Mouse (Mus musculus): ENCODE data around the gene Ifit1. TPM values are rescaled to one million over a fixed set of nuclear protein-coding genes. Genes with fewer than 3 reads are reported as not detected.
"Not testable (repeated sequence)": the region's sequence is repeated elsewhere in the genome, so short reads cannot be mapped to it uniquely, and the experiment has no call there.

Gene Ifit1
- polyA plus RNA-seq, 1 experiment from 2014 or later, result 0.18 TPM

DNA sequence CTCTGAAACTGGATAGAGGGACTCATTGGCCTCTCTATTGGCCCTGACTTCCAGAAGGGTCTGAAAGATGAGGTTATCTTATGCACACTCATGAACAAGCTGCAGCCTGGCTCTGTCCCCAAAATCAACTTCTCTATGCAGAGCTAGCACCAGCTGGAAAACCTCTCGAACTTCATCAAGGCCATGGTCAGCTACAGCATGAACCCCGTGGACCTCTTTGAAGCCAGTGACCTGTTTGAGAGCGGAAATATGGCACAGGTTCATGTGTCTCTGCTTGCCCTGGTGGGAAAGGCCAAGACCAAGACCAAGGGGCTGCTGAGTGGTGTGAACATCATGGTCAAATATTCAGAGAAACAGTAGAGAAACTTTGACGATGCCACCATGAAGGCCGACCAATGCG, 16.9 kb upstream of the Ifit1 start:
- WGBS, result 93% methylated on average over 6 of the region's 6 CpGs
- H3K4me3 ChIP-seq, result no peak overlapping the region
- H3K9me3 ChIP-seq, result no peaks in the 10 kb centered on the region
- H3K9ac ChIP-seq, result no peak overlapping the region
- ATAC-seq (ENCODE audit: low FRiP score, low read depth), result no peak
- H3K4me1 ChIP-seq, result no peaks in the 10 kb centered on the region
- H3K27me3 ChIP-seq (replicated peaks), result no peaks in the 10 kb centered on the region
- no peak overlapping the region for H3K4me2 ChIP-seq (replicated peaks)
- H3K36me3 ChIP-seq, result no peaks in the 10 kb centered on the region
- H3K27ac ChIP-seq, result no peak overlapping the region

GRCm38 (mm10) chr19:34624663-34625062, 16.0 kb upstream of the Ifit1 start:
- Histone ChIP-seq H3K4me1 (no peaks in the 10 kb centered on the region), H3K4me2 (replicated peaks) (no peak overlapping the region), H3K27me3 (replicated peaks) (no peaks in the 10 kb centered on the region), H3K9ac (no peak overlapping the region), H3K27ac (no peak overlapping the region), H3K9me3 (no peaks in the 10 kb centered on the region), H3K36me3 (no peaks in the 10 kb centered on the region), H3K4me3 (no peak overlapping the region)
- WGBS, result 78% methylated on average over 4 of the region's 4 CpGs
- no peak for ATAC-seq (ENCODE audit: low FRiP score, low read depth)

- WGBS, result 60% methylated on average over 2 of the region's 2 CpGs
- Histone ChIP-seq H3K27ac (no peak overlapping the region), H3K4me1 (no peaks in the 10 kb centered on the region), H3K27me3 (replicated peaks) (no peaks in the 10 kb centered on the region), H3K9ac (no peak overlapping the region), H3K9me3 (no peaks in the 10 kb centered on the region), H3K4me2 (replicated peaks) (no peak overlapping the region), H3K4me3 (no peak overlapping the region), H3K36me3 (no peaks in the 10 kb centered on the region)
- no peak for ATAC-seq (ENCODE audit: low FRiP score, low read depth)
These were observed 13.2 kb upstream of the Ifit1 start for GRCm38 (mm10) chr19:34627496-34627895.

DNA sequence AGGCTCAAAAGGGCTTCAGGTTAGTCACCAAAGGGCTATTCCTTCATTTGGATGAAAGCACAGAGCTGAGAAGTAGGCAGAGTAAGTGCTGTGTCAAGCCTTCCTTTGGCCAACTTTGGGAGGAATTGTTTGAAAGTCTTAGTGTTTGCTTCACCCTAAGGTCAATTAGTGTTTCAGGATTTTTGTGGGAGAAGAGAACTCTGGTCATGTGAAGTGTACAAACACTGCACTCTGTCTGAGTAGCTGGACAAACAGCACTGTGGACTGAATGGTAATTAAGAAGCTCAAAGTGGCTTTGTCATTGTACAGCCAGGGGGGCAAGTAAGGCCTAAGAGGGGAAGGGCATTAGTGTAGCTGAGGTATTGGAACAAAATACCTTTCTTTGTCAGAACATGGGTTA, 9.2 kb upstream of the Ifit1 start:
- Histone ChIP-seq H3K27ac (no peak overlapping the region), H3K4me1 (no peaks in the 10 kb centered on the region), H3K4me2 (replicated peaks) (no peak overlapping the region), H3K4me3 (no peak overlapping the region), H3K36me3 (no peaks in the 10 kb centered on the region), H3K27me3 (replicated peaks) (no peaks in the 10 kb centered on the region), H3K9me3 (no peaks in the 10 kb centered on the region), H3K9ac (no peak overlapping the region)
- ATAC-seq (ENCODE audit: low FRiP score, low read depth), result no peak

GRCm38 (mm10) chr19:34633484-34633883, 7.2 kb upstream of the Ifit1 start:
- ATAC-seq (ENCODE audit: low FRiP score, low read depth), result no peak
- H3K4me1 ChIP-seq, result no peaks in the 10 kb centered on the region
- H3K27ac ChIP-seq, result no peak overlapping the region
- H3K4me2 ChIP-seq (replicated peaks), result no peak overlapping the region
- no peaks in the 10 kb centered on the region for H3K9me3 ChIP-seq
- H3K9ac ChIP-seq, result no peak overlapping the region
- no peak overlapping the region for H3K4me3 ChIP-seq
- no peaks in the 10 kb centered on the region for H3K27me3 ChIP-seq (replicated peaks)
- WGBS, result 81% methylated on average over 2 of the region's 2 CpGs
- H3K36me3 ChIP-seq, result no peaks in the 10 kb centered on the region

DNA sequence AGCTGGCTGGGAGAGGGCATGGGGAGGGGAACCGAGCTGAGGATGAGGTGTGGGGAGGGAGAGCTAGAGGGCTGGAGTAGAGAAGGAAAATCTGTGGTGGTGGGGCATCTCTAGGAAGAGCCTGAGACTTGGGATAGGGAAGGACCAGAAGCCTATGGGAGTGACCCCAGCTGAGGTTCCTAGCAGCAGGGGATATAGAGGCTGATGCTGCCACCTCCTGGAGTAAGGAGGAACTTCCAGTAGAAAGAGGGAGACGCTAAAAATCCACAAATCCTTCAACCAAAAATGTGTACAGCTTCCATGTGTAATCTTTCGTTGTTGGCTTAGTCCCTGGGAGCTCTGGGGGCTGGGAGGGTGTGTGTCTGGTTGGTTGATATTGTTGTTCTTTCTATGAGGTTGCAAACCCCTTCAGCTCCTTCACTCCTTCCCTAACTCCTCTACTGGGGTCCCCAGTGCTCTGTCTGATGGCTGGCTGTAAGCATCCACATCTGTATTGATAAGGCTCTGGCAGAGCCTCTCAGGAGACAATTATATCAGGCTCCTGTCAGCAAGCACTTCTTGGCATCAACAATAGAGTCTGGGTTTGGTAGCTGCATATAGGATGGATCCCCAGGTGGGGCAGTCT, 3.6 kb upstream of the Ifit1 start:
- peak; percentile 75; the same call in 1 of the 2 replicates for ATAC-seq (ENCODE audit: low FRiP score, low read depth)
- H3K9ac ChIP-seq, result no peak overlapping the region
- no peak overlapping the region for H3K27ac ChIP-seq
- no peaks in the 10 kb centered on the region for H3K36me3 ChIP-seq
- 18% methylated on average over 3 of the region's 3 CpGs for WGBS
- H3K9me3 ChIP-seq, result no peaks in the 10 kb centered on the region
- no peaks in the 10 kb centered on the region for H3K27me3 ChIP-seq (replicated peaks)
- no peak overlapping the region for H3K4me3 ChIP-seq
- H3K4me2 ChIP-seq (replicated peaks), result no peak overlapping the region
- no peaks in the 10 kb centered on the region for H3K4me1 ChIP-seq

DNA sequence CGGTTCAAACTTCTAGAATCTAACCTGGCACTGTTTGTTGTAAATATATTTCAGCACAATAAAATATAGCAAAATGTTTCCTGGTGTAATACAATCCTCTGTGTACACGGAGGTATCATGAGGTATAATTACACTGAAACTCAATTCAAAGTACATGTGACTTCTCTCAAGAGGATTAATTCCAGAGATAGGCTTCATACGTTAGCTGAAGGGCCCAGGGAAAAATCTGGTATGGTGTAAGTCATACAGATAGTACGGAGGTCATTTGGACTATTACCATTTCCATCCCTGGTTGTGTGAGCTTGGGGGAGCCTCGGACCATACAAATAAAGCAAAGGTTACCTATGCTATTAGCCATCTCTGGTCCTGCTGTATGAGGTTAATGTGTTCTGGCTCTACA, 1.9 kb downstream of the Ifit1 start:
- Histone ChIP-seq H3K36me3 (no peaks in the 10 kb centered on the region), H3K9ac (no peak overlapping the region), H3K27ac (no peak overlapping the region), H3K27me3 (replicated peaks) (no peaks in the 10 kb centered on the region), H3K4me2 (replicated peaks) (no peak overlapping the region), H3K9me3 (no peaks in the 10 kb centered on the region), H3K4me3 (no peak overlapping the region), H3K4me1 (no peaks in the 10 kb centered on the region)
- WGBS, result 82% methylated on average over 5 of the region's 5 CpGs
- ATAC-seq (ENCODE audit: low FRiP score, low read depth), result no peak

DNA sequence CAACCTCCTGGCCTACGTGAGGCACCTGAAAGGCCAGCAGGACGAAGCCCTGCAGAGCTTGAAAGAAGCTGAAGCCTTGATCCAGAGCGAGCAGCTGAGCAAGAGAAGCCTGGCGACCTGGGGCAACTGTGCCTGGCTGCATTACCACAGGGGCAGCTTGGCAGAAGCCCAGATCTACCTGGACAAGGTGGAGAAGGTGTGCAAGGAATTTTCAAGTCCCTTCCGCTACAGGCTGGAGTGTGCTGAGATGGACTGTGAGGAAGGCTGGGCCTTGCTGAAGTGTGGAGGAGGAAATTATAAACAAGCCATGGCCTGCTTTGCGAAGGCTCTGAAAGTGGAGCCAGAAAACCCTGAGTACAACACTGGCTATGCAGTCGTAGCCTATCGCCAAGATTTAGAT, 7.0 kb downstream of the Ifit1 start:
- not testable (repeated sequence) for H3K4me3 ChIP-seq; H3K27me3 ChIP-seq (replicated peaks); H3K4me1 ChIP-seq; H3K27ac ChIP-seq; H3K9me3 ChIP-seq; H3K9ac ChIP-seq; H3K4me2 ChIP-seq (replicated peaks); ATAC-seq (ENCODE audit: low FRiP score, low read depth); H3K36me3 ChIP-seq
- 90% methylated on average over 8 of the region's 8 CpGs for WGBS

DNA sequence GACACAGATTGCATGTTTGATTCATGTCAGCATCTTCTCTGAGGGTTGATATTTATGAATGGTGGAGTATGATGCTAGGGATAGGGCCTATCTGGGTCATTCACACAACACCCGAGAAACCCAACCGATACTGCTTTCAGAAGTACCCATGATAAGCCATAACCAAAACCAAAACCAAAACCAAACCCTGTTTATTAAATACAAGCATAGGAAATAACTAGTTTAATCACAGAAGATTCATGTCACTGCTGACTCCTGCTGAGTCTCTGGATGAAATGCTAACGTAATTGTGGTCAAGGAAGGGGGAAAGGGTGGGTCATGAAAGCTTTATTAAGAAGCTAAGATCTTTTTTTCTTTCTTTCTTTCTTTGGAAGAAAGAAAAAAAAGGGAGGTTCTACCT, 9.6 kb downstream of the Ifit1 start:
- Histone ChIP-seq H3K9ac (no peak overlapping the region), H3K4me2 (replicated peaks) (no peak overlapping the region), H3K36me3 (no peaks in the 10 kb centered on the region), H3K4me1 (no peaks in the 10 kb centered on the region), H3K27ac (no peak overlapping the region), H3K9me3 (no peaks in the 10 kb centered on the region), H3K4me3 (no peak overlapping the region), H3K27me3 (replicated peaks) (no peaks in the 10 kb centered on the region)
- ATAC-seq (ENCODE audit: low FRiP score, low read depth), result no peak
- WGBS, result 83% methylated on average over 3 of the region's 3 CpGs

- no peak overlapping the region for H3K27ac ChIP-seq
- no peak overlapping the region for H3K4me2 ChIP-seq (replicated peaks)
- H3K9me3 ChIP-seq, result no peaks in the 10 kb centered on the region
- H3K36me3 ChIP-seq, result no peaks in the 10 kb centered on the region
- ATAC-seq (ENCODE audit: low FRiP score, low read depth), result no peak
- no peaks in the 10 kb centered on the region for H3K4me1 ChIP-seq
- 91% methylated on average over 6 of the region's 6 CpGs for WGBS
- no peak overlapping the region for H3K4me3 ChIP-seq
- no peak overlapping the region for H3K9ac ChIP-seq
- no peaks in the 10 kb centered on the region for H3K27me3 ChIP-seq (replicated peaks)
These were observed 10.3 kb downstream of the Ifit1 start for GRCm38 (mm10) chr19:34650997-34651396.

GRCm38 (mm10) chr19:34655227-34655805, 14.6 kb downstream of the Ifit1 start:
- Histone ChIP-seq H3K4me3 (no peak overlapping the region), H3K9ac (no peak overlapping the region), H3K36me3 (no peaks in the 10 kb centered on the region), H3K4me1 (no peaks in the 10 kb centered on the region), H3K9me3 (no peaks in the 10 kb centered on the region), H3K4me2 (replicated peaks) (no peak overlapping the region), H3K27ac (no peak overlapping the region), H3K27me3 (replicated peaks) (no peaks in the 10 kb centered on the region)
- no peak for ATAC-seq (ENCODE audit: low FRiP score, low read depth)
- 88% methylated on average over 10 of the region's 10 CpGs for WGBS

GRCm38 (mm10) chr19:34656511-34657298, 16.0 kb downstream of the Ifit1 start:
- H3K9ac ChIP-seq, result no peak overlapping the region
- ATAC-seq (ENCODE audit: low FRiP score, low read depth), result no peak
- H3K4me1 ChIP-seq, result no peaks in the 10 kb centered on the region
- H3K9me3 ChIP-seq, result no peaks in the 10 kb centered on the region
- no peak overlapping the region for H3K4me2 ChIP-seq (replicated peaks)
- no peak overlapping the region for H3K27ac ChIP-seq
- H3K36me3 ChIP-seq, result no peaks in the 10 kb centered on the region
- no peak overlapping the region for H3K4me3 ChIP-seq
- no peaks in the 10 kb centered on the region for H3K27me3 ChIP-seq (replicated peaks)
- WGBS, result 43% methylated on average over 2 of the region's 2 CpGs

All from neural tube, embryonic 12.5 days (tissue).